Mouse (Mus musculus): ENCODE measurements around the gene Trpd52l3.
"Not testable (repeated sequence)": the region's sequence is repeated elsewhere in the genome, so short reads cannot be mapped to it uniquely, and the experiment has no call there.

The Trpd52l3 gene

GRCm38 (mm10) chr19:30003621-30004020 lies at the start of gene Trpd52l3:
Trpd52l3 (plus strand) TSS chr19:30003790.
- DNase-seq = no peak

- no peak for DNase-seq
Observed at GRCm38 (mm10) chr19:29953833-29954232, 49.8 kb upstream of the Trpd52l3 start.

- DNase-seq = no peak
Observed at GRCm38 (mm10) chr19:29955454-29955853, 48.1 kb upstream of the Trpd52l3 start.

DNA sequence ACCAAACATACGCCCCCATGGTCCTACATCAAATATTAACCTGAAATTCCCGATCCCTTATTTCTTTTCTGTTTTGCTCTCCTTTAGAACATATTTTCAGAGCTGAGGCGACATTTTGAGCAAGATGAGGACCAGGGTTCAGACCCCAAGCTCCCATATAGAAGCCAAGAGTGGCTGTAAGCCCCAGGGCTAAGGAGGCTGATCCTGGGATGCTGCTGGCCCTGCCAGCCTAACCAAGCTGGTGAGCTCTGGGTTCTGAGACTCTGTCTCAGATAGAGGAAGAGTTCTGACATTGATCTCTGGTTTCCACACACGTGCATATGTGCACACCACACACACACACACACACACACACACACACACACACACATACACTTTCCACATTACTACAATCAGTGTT lies 42.7 kb upstream of the Trpd52l3 start:
- DNase-seq = no peak

DNA sequence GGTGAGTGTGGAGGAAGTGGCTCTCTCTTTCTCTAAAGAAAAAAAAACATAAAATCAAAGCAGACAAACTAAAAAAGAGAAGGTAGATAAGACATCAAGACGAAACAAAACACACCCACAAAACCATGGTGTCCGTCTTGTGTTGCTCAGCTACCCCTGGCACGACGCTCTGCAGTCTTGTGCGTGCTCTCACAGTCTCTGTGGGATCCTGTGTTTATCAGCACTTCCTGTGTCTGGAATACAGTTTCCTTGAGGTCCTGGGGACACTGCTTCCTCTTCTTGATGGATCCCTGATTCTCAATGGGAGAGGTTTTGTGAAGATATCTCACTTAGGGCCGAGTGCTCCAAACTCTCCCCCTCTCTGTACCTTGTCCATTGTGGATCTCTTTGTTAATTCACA lies 41.7 kb upstream of the Trpd52l3 start:
- no peak for DNase-seq

- DNase-seq = no peak
Observed at GRCm38 (mm10) chr19:29963598-29964092, 39.9 kb upstream of the Trpd52l3 start.

DNA sequence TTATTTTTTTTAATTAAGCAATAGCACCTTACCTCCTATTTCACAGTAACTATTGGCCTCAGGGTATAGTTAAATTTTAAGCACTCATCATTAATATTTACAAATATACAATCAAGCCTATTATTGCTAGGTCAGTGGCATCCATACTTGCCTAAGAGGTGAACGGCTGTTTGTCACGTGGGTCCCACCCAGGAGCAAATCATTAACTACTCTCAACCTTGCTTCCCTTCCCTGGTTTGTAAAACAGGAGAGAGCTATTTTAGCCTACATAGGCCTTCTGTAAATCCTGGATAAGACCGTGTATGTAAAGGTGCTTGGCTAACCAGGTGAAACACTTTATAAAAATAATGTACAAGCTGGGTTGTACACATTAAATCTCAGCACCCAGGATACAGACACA lies 35.6 kb upstream of the Trpd52l3 start:
- DNase-seq = no peak

DNA sequence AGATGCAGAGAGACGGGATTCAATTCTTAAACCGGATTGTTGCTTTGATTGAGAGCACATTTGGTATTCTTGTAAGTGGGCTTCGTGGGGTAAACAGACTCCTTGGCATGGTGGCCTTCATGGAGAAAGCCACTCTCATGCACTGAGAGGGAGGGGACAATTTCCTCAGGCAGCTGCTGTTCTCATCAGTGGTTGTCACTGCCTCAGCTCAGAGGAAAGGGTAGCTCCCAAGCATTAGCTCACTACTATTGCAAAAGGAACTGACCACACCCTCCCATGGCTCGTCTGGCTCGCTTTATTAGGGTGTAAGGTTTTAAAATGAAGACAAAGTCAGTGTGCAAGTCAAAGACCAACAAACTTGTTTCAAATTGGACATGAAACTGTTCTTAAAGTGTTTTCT lies 30.2 kb upstream of the Trpd52l3 start:
- DNase-seq = no peak

- peak; percentile 37 to 51 for DNase-seq
Observed at GRCm38 (mm10) chr19:29978847-29979246, 24.7 kb upstream of the Trpd52l3 start.

- DNase-seq = no peak
Observed at GRCm38 (mm10) chr19:29979452-29980089, 24.0 kb upstream of the Trpd52l3 start.

DNA sequence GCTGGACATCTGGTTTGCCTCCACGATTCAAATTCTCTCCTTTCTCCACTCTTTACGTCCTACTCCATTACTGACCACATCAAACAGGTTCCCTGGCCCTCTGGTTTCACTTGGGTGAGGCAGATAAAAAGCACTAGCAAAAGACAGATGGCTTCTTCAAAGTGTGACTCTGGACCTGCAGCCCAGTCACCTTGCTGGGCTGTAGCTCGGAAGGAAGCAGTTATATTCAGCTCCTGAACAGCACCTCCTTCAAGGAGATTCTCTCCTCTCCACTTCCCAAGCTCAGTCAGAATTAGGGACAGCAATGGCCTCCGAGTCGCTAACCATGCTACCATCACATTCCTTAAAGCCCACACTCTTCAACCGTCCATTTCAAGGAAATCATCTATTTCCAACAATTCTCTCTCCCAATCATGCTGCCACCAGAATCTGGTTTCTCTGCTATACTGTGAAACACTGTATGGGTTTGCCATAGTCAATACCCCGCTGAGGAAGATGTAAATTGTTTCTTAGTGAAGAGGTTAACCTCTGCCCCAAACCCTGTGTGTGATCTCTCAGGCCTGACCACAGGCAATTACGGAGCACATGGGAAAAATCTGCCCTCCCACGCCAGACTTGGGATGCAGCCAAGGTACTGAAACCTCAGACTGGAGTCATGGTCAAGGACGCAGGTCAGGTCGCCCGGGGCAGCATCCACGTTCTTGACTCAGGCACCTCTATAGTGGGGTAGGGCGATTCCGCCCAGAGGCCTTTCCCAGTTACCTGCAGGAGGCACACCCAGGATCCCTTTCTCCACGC lies 19.2 kb upstream of the Trpd52l3 start:
- DNase-seq = peak; percentile 1 to 7

GRCm38 (mm10) chr19:29986464-29987091 lies 17.0 kb upstream of the Trpd52l3 start:
- no peak for DNase-seq

DNA sequence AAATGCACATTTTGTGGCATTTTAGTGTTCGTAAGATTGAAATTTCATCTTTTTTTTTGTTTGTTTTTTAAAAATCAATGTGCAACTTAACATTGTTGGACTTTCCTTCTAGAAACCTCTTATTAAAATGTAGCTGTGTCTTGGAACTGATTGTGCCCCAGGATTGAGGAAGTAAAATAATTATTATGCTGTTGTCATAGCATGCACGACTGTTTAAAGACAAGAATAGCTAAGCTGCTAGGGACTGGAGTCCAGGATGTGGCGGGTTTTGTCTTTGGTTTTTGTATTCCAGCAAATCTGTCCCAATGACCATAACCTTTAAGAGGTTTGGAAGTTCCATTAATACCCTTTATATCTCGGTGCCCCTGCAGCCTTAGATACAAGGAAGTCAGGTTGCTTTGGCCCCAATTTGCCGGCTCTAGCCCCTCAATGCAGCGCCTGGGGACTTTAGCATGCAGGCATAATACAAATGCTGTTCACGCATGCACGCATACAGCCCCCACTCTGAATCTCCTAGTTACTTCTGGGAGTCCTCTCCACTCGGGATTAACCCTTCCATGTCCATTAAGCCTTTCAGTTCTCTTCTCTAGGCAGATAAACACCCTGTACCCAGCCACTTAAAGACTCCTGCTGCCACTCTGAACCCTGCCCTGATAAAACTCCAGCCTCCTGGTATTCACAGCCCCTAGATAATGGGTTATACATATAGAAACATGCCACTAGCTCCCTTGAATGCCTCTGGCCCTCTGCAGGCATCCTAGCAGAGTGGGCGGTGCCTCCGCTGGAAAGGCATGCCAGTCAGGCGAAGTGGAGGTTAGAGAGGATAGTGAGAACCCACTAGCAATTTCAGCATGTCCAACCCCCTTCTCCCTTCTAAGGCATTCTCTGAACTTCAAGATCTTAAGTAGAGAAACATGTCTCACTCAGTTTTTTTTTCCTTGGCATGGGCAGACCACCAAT lies 2.9 kb upstream of the Trpd52l3 start:
- DNase-seq = no peak

DNA sequence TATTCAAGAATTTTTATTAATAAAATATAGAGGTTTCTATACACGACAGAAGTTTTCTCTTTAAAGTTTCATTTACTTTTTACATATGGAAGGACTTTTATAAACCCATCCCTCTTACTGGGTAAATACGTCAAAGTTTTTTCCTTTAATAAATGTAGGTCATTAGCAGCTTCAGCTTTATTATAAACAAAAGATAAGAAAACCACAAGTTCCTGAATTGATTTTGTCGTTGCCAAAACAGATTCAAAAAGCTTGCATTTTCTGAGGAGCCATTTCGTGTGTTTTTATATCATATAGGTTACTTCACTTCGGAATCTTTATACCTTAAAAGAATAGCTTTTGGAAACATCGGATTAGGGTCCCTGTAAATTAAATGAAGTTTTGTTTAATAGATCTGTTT lies 2.0 kb upstream of the Trpd52l3 start:
- DNase-seq = no peak

GRCm38 (mm10) chr19:30006371-30006770 lies 2.8 kb downstream of the Trpd52l3 start:
- DNase-seq = no peak

- no peak for DNase-seq
Observed at GRCm38 (mm10) chr19:30010520-30011296, 7.1 kb downstream of the Trpd52l3 start.

DNA sequence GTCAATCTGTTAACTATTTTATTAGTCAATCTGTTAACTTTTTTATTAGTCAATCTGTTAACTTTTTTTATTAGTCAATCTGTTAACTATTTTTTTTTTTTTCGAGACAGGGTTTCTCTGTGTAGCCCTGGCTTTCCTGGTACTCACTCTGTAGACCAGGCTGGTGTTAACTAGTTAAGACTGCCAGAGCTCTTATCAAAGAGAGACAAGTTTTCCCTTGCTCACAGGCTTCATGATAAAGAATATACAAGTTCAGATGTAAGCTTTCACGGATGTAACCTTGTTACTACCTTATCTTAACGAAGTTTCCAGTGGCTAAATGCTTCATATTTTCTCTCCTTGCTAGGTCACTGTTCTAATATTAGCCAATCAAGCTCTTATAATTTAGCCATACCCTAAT lies 10.7 kb downstream of the Trpd52l3 start:
- no peak for DNase-seq

GRCm38 (mm10) chr19:30016156-30016555 lies 12.6 kb downstream of the Trpd52l3 start:
- no peak for DNase-seq

DNA sequence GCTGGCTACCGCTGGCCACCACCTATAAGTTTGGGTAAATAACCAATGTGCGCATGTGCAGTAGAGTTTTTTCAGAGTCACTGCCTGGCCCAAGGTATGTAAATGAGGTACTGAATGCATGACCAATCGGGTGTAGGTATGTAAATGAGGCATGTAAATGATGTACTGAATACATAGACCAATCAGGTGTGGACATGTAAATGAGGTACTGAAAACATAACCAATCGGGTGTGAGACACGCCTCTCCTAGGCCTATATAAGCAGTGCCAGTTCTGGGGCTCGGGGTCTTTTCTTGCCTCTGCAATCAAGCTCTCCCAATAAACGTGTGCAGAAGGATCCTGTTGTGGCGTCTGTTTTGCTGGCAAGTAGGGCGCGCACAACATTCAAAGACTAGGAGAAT lies 19.8 kb downstream of the Trpd52l3 start:
- DNase-seq = not testable (repeated sequence)

DNA sequence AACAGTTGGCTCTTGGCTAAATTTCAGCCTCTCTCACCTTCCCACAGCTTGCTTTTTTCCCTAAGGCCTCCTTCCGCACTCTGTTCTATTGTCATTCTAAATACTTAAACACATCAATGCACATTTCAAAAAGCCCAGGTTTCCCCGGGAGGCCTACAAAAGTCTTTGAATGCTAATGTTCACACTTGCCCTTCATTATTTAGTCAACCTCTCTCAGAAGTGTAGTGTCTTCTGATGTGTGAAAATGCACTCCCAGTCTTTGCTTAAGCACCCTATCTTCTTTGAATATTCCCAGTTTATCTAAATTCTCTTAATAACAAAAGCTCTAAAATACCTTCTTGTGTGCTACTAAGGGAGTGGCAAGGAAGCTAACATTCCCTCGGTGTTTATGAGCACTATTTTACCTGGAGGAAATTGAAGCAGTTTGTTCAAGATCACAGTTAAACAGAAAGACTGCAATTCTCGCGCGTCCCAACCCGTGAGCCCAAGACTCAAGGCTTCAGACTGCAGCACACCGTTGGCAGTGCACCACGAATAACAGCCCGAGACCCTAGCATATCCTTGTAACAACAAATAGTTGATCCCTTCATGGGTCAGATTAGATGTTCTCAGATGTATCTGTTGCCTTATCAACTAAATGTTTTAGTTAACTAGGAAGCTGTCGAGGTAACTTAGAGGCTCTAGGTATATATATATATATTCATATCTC lies 25.6 kb downstream of the Trpd52l3 start:
- DNase-seq = no peak
